Mouse (Mus musculus): ENCODE data around the gene Anks1.

The Anks1 gene

GRCm38 (mm10) chr17:28093837-28094236 is 184.7 kb downstream of the Anks1 start:
- no peak for DNase-seq (ENCODE audit: low spot score in 2 of 2)

- DNase-seq (ENCODE audit: low spot score in 2 of 2) = no peak
These were observed 187.3 kb downstream of the Anks1 start for GRCm38 (mm10) chr17:28096418-28096817.

DNA sequence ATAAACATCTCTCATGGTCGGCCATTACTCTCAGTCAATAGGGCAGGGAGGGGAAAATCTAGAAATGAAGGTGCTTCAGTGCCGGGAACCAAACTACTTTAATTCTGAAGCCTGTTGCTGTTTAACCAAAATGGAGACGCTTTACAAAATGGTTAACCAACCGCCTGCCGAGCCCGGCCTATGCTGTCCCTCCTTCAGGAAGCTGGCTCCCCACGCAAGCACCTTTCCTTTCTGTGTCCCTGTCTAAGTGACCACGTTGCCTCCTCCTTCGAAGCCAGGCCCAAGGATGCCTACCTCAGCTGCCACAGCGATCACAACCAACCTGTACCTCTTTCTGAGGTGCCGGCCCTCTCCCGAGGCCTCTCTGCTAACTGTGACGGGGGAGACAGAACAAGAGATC is 188.2 kb downstream of the Anks1 start:
- DNase-seq (ENCODE audit: low spot score in 2 of 2) = no peak

DNA sequence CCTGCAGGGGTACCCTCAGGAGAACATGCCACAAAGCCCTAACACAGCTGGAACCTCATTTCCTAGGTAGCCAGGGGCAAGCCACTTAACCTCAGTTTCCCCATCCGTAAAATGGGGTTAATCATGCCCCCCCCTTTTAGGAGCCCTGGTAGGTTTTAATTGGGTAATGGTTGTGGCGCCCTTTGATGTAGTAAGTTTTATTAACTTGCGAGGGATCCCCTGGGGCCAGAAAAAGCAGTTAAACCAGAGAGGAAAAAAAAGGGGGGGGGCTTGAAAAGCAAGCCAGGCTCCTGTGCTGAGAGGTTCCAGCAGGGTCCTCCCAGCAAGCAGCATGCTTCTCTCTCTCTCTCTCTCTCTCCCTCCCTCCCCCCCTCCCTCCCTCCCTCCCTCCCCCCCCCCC is 190.0 kb downstream of the Anks1 start:
- no peak for DNase-seq (ENCODE audit: low spot score in 2 of 2)

DNA sequence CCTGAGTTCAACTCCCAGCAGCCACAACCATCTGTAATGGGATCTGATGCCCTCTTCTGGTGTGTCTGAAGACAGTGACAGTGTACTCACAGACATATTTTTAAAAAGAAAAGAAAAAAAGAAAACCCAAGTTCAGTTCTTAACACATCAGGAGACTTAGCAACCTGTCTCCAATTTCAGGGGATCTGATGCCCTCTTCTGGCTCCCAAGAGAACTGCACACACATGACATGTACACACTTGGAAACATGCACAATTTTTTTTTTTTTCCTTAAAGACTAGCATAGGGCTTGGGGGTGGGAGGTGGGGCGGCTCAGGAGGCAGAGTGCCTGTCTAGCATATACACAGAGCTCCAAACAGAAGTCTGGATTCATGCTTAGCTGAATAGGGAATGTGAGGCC is 191.6 kb downstream of the Anks1 start:
- DNase-seq (ENCODE audit: low spot score in 2 of 2) = no peak

- no peak for DNase-seq (ENCODE audit: low spot score in 2 of 2)
These were observed 192.3 kb downstream of the Anks1 start for GRCm38 (mm10) chr17:28101284-28101887.

DNA sequence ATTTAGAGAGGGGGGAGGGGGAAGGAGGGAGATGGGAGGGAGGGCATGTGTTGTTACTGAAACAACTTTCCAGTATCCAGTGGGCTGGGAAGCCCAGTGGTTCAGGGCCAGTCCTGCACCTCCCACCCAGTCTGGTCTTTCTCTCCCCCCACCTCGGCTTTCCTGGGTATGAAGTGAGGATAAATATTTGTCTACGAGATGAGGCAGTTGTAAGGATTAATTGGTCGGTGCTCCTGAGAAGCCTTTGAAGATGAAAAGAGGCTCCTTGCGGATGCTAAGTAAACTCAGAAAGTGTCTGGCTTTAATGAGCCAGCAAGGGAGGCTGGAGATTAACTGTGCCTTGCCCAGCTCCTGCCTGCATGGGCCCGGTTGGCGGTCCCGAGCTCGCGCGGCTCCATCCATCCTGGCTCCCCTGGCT is 192.8 kb downstream of the Anks1 start:
- no peak for DNase-seq (ENCODE audit: low spot score in 2 of 2)

GRCm38 (mm10) chr17:28104416-28104815 is 195.3 kb downstream of the Anks1 start:
- no peak for DNase-seq (ENCODE audit: low spot score in 2 of 2)

DNA sequence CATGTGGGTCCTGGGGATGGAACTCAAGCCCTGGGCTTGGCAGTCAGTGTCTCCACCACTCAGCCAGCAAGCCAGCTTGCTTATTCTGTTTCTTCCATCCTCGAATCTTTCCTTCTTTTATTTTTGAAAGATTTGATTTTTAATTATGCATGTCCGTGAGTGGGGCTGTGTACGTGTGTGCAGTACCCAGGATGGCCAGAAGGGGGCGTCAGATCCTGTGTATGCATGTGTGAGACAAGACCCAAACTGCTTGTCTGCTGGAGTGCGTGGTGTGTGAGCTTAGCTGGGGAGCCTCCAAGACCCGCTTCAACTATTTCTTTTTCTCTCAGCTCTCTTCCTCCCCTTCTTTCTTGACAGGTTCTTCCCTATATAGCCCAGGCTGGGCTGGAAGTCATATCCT is 197.2 kb downstream of the Anks1 start:
- no peak for DNase-seq (ENCODE audit: low spot score in 2 of 2)

DNA sequence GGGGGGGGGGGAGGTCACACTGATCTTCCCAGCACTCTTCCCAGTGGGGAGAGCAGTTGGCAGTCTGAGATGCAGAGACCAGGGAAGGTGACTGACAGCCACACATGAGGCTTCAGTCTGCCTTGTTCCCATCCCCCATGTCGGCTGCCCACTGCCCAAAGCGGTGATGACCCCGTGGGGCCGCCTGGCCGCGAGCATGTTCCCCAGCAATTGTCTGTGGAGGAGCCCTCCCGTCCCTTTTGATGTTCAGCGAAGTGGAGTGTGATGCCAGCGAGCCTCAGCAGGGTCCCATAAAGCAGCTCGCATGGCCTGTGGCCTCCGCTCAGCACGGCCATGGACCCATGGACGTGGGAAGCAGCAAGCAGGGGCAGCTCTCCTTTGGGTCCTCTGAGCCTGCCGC is 198.2 kb downstream of the Anks1 start:
- no peak for DNase-seq (ENCODE audit: low spot score in 2 of 2)

- no peak for DNase-seq (ENCODE audit: low spot score in 2 of 2)
These were observed 203.2 kb downstream of the Anks1 start for GRCm38 (mm10) chr17:28112266-28112665.
